Mouse (Mus musculus) mouse trophoblast stem cell (cell line): ENCODE results near the gene Med13l.

ENCODE experiments used
- in situ Hi-C, 2 experiments: fragments of 300-500 bp; cut with MseI, MboI; formaldehyde crosslinking; loops; 2 replicates in 1 of 2; 3 replicates in 1 of 2; pipeline ENCODE4 v1.15.1; 2025

Med13l gene

GRCm38 (mm10) chr5:118691025-118691709 is 130.7 kb downstream of the Med13l start:
- in situ Hi-C loops = no loop called here

- in situ Hi-C loops = no loop called here
Measured at GRCm38 (mm10) chr5:118691710-118692040, 131.2 kb downstream of the Med13l start.

- in situ Hi-C loops = no loop called here
Measured at GRCm38 (mm10) chr5:118693996-118694395, 133.5 kb downstream of the Med13l start.

- in situ Hi-C loops = no loop called here
Measured at GRCm38 (mm10) chr5:118697073-118697472, 136.6 kb downstream of the Med13l start.

GRCm38 (mm10) chr5:118700978-118701377 is 140.5 kb downstream of the Med13l start:
- in situ Hi-C loops = loop anchor here in 1 of 2 experiments (10.0 kb wide), 1 partner anchor 106 kb away; no protein-coding TSS in a partner anchor

GRCm38 (mm10) chr5:118702674-118703073 is 142.2 kb downstream of the Med13l start:
- in situ Hi-C loops = loop anchor here in 1 of 2 experiments (10.0 kb wide), 1 partner anchor 108 kb away; no protein-coding TSS in a partner anchor

GRCm38 (mm10) chr5:118704148-118704547 is 143.7 kb downstream of the Med13l start:
- in situ Hi-C loops = loop anchor here in 1 of 2 experiments (10.0 kb wide), 1 partner anchor 109 kb away; no protein-coding TSS in a partner anchor

GRCm38 (mm10) chr5:118704960-118705359 is 144.5 kb downstream of the Med13l start:
- in situ Hi-C loops = loop anchor here in 1 of 2 experiments (10.0 kb wide), 1 partner anchor 110 kb away; no protein-coding TSS in a partner anchor

- in situ Hi-C loops = loop anchor here in 1 of 2 experiments (10.0 kb wide), 1 partner anchor 111 kb away; no protein-coding TSS in a partner anchor
Measured at GRCm38 (mm10) chr5:118706009-118706408, 145.5 kb downstream of the Med13l start.

- in situ Hi-C loops = loop anchor here in 1 of 2 experiments (10.0 kb wide), 1 partner anchor 112 kb away; no protein-coding TSS in a partner anchor
Measured at GRCm38 (mm10) chr5:118706414-118706813, 145.9 kb downstream of the Med13l start.

- in situ Hi-C loops = loop anchor here in 1 of 2 experiments (10.0 kb wide), 1 partner anchor 113 kb away; no protein-coding TSS in a partner anchor
Measured at GRCm38 (mm10) chr5:118707501-118707900, 147.0 kb downstream of the Med13l start.

- in situ Hi-C loops = loop anchor here in 1 of 2 experiments (10.0 kb wide), 1 partner anchor 114 kb away; no protein-coding TSS in a partner anchor
Measured at GRCm38 (mm10) chr5:118708215-118708949, 147.9 kb downstream of the Med13l start.

GRCm38 (mm10) chr5:118709847-118710251 is 149.4 kb downstream of the Med13l start:
- in situ Hi-C loops = loop anchor here in 1 of 2 experiments (10.0 kb wide), 1 partner anchor 115 kb away; no protein-coding TSS in a partner anchor

- in situ Hi-C loops = no loop called here
Measured at GRCm38 (mm10) chr5:118715518-118715917, 155.0 kb downstream of the Med13l start.

GRCm38 (mm10) chr5:118716295-118717271 is 156.1 kb downstream of the Med13l start:
- in situ Hi-C loops = no loop called here

- in situ Hi-C loops = no loop called here
Measured at GRCm38 (mm10) chr5:118717456-118717855, 157.0 kb downstream of the Med13l start.

GRCm38 (mm10) chr5:118718070-118718469 is 157.6 kb downstream of the Med13l start:
- in situ Hi-C loops = no loop called here

- in situ Hi-C loops = no loop called here
Measured at GRCm38 (mm10) chr5:118721416-118721815, 160.9 kb downstream of the Med13l start.

- in situ Hi-C loops = no loop called here
Measured at GRCm38 (mm10) chr5:118721848-118722247, 161.4 kb downstream of the Med13l start.

GRCm38 (mm10) chr5:118722456-118722855 is 162.0 kb downstream of the Med13l start:
- in situ Hi-C loops = no loop called here

GRCm38 (mm10) chr5:118725425-118725824 is 164.9 kb downstream of the Med13l start:
- in situ Hi-C loops = no loop called here
